Comparison of ENCODE assay signal across 8 mouse cellular contexts in genomic region chr11:81152021-81152385, GRCm38 (mm10).
DNase-seq lines count a peak whose midpoint lies in the region; ATAC-seq and TF ChIP-seq lines count a peak whose summit lies in the region.

No protein-coding gene starts in this region.

- no peak for TF ChIP-seq CTCF in E14TG2a.4 (conservative IDR thresholded peaks at IDR 0.05; ENCODE audit: low read length)
- TF ChIP-seq CTCF in small intestine, adult 2 months (IDR thresholded peaks at IDR 0.05; ENCODE audit: extremely low read depth, insufficient read length, insufficient replicate concordance, low read depth, low read length) = no peak

- H3K27ac ChIP-seq in heart, embryonic 12.5 days (ENCODE audit: poor library complexity, severe bottlenecking) = no peak overlapping the region
- H3K27ac ChIP-seq in liver, embryonic 16.5 days (ENCODE audit: low read length) = no peak overlapping the region
- H3K27ac ChIP-seq in small intestine, adult 2 months (ENCODE audit: insufficient read depth, low read depth, low read length) = no peak overlapping the region

- peaks cover 80% of the 10 kb centered on the region for H3K27me3 ChIP-seq in E14TG2a.4 (ENCODE audit: insufficient read depth, low read length)
- H3K27me3 ChIP-seq in heart, embryonic 12.5 days (replicated peaks) = peaks cover 81% of the 10 kb centered on the region
- H3K27me3 ChIP-seq in liver, embryonic 16.5 days (ENCODE audit: control insufficient read depth, insufficient read depth, low read depth, low read length) = peaks cover 46% of the 10 kb centered on the region
- peaks cover 29% of the 10 kb centered on the region for H3K27me3 ChIP-seq in small intestine, adult 2 months (ENCODE audit: control insufficient read depth, insufficient read depth, low read length)

- DNase-seq in ES-CJ7 (ENCODE audit: low read depth, low spot score) = peak; percentile 54
- peak; percentile 75 for DNase-seq in embryo, embryonic 10.5 days (ENCODE audit: low spot score)
- DNase-seq in layer of hippocampus, adult 8-10 months (ENCODE audit: low spot score in 2 of 2) = peak; percentile 34 to 60

- peak overlapping the region; percentile 86 for H3K4me2 ChIP-seq in heart, embryonic 12.5 days
- peak overlapping the region; percentile 48 for H3K4me2 ChIP-seq in liver, embryonic 16.5 days (ENCODE audit: low read depth, low read length)

- WGBS in heart, embryonic 12.5 days = under 1% methylated on average over 18 of the region's 42 CpGs
- WGBS in liver, embryonic 16.5 days (ENCODE audit: insufficient replicate concordance) = 2% methylated on average over 41 of the region's 42 CpGs
- WGBS in small intestine, adult 2 months = 4% methylated on average over 40 of the region's 42 CpGs

- H3K4me3 ChIP-seq in E14TG2a.4 (replicated peaks; ENCODE audit: low read length) = peak overlapping the region; percentile 83
- peak overlapping the region; percentile 51 for H3K4me3 ChIP-seq in heart, embryonic 12.5 days
- H3K4me3 ChIP-seq in liver, embryonic 16.5 days (ENCODE audit: low read depth, low read length) = peak overlapping the region; percentile 28
- peak overlapping the region; percentile 0; the same call in 1 of the 2 replicates for H3K4me3 ChIP-seq in small intestine, adult 2 months (ENCODE audit: low read depth, low read length)

- peak; percentile 60; the same call in 1 of the 2 replicates for ATAC-seq in heart, embryonic 12.5 days (ENCODE audit: insufficient number of reproducible peaks, low FRiP score)
- no peak for ATAC-seq in liver, embryonic 16.5 days (ENCODE audit: low read depth)
- ATAC-seq in inflammation-experienced regulatory T-cells, adult 6 months = no peak

- no peak for TF ChIP-seq POLR2A in small intestine, adult 2 months (IDR thresholded peaks at IDR 0.05; ENCODE audit: low read depth, low read length)

- no peaks in the 10 kb centered on the region for H3K9me3 ChIP-seq in E14TG2a.4 (ENCODE audit: low read length)
- H3K9me3 ChIP-seq in heart, embryonic 12.5 days (replicated peaks) = no peaks in the 10 kb centered on the region
- no peaks in the 10 kb centered on the region for H3K9me3 ChIP-seq in liver, embryonic 16.5 days (replicated peaks; ENCODE audit: control insufficient read depth, low read length)

- H3K9ac ChIP-seq in heart, embryonic 12.5 days = peak overlapping the region; percentile 40; the same call in 1 of the 2 replicates
- no peak overlapping the region for H3K9ac ChIP-seq in liver, embryonic 16.5 days (ENCODE audit: low read depth, low read length)

- H3K4me1 ChIP-seq in E14TG2a.4 (replicated peaks; ENCODE audit: low read depth, low read length) = peaks cover 17% of the 10 kb centered on the region
- H3K4me1 ChIP-seq in heart, embryonic 12.5 days (replicated peaks) = peaks cover 21% of the 10 kb centered on the region
- no peaks in the 10 kb centered on the region for H3K4me1 ChIP-seq in liver, embryonic 16.5 days (ENCODE audit: control insufficient read depth, low read depth, low read length)
- no peaks in the 10 kb centered on the region for H3K4me1 ChIP-seq in small intestine, adult 2 months (ENCODE audit: control insufficient read depth, insufficient read depth, insufficient read length, low read length)

- H3K36me3 ChIP-seq in E14TG2a.4 (ENCODE audit: insufficient read depth, low read length) = no peaks in the 10 kb centered on the region
- no peaks in the 10 kb centered on the region for H3K36me3 ChIP-seq in heart, embryonic 12.5 days
- no peaks in the 10 kb centered on the region for H3K36me3 ChIP-seq in liver, embryonic 16.5 days (ENCODE audit: control insufficient read depth, insufficient read depth)
- H3K36me3 ChIP-seq in small intestine, adult 2 months (ENCODE audit: control insufficient read depth, insufficient read depth, low read length) = no peaks in the 10 kb centered on the region

Comparison
In these comparisons a context has a peak if more than half of its experiments do, and no peak if none do; other contexts are left out.
1. H3K4me3 ChIP-seq: peak in every context shown above with its lines; median percentile 83 in E14TG2a.4; 51 in heart, embryonic 12.5 days; 28 in liver, embryonic 16.5 days; 0 in small intestine, adult 2 months.